Mouse (Mus musculus): ENCODE measurements around the gene Ntn3. TPM values are rescaled to one million over a fixed set of nuclear protein-coding genes. Genes with fewer than 3 reads are reported as not detected.

The Ntn3 gene
- polyA plus RNA-seq, 1 experiment from 2014 or later, result 4.7 TPM

DNA sequence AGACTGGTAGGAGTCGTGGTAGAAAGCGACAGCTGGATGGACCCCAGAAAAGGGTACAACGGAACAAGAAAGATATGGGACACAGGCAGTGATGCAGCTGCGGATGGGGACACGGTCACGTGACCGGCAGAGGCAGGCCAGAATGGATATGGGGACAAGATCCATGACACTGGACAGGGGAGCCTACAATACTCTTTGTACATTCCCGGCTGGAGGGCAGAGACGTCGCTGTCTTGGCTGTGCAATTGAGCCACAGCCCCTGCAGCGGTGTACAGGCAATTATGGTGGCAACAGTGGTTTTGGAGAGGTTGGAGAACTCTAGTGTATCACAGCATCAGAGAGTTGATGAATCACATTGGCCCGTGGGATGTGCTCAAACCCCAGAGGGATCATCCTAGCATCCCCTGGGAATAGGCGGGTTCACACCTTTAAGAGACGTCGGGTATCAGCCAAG lies 3.4 kb downstream of the Ntn3 start:
- Histone ChIP-seq H3K27me3 (replicated peaks; ENCODE audit: control insufficient read depth, insufficient read depth, low read length) (peaks cover 8% of the 10 kb centered on the region; the same call in 1 of the 2 replicates), H3K36me3 (ENCODE audit: control insufficient read depth, insufficient read depth) (no peaks in the 10 kb centered on the region), H3K9me3 (ENCODE audit: control insufficient read depth, low read length) (no peaks in the 10 kb centered on the region), H3K4me1 (replicated peaks; ENCODE audit: control insufficient read depth, insufficient read depth, low read length) (peaks cover 69% of the 10 kb centered on the region), H3K9ac (replicated peaks; ENCODE audit: low read depth, low read length) (peak overlapping the region; percentile 68), H3K4me2 (ENCODE audit: low read length) (peak overlapping the region; percentile 96), H3K4me3 (replicated peaks; ENCODE audit: low read length) (peak overlapping the region; percentile 85), H3K27ac (ENCODE audit: low read length) (peak overlapping the region; percentile 62)
- WGBS, result 7% methylated on average over 15 of the region's 15 CpGs
- peak; percentile 11 for ATAC-seq

DNA sequence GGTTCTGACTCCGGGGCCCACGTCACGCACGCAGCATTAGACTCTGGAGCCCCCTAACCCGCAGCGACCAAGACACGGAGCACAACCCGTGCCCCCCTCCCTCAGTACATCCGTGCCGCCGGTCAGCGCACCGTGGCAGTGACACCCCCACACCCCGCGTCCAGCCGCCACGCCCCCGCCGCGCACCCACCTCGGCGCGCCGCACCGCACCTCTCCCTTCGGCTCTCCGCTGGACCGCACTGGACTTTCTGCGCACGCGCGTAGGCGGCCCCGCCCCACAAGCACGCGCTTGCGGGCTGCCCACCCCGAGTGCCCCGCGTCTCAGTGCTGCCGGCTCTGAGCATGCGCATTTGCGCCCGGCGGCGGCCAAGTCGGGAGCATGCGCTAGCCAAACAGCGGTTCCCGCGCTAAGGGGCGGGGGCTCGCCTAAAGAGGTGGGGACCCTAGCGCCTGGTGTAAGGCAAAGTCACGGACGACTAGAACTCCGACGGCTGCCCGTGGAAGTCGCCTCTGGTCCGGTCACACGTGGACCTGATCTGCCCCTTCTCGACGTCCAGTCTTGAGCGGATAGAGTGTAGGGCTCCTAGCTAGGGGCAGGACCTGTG lies 3.9 kb downstream of the Ntn3 start, which contains the start of gene Tbc1d24:
TSS of gene Tbc1d24 (minus strand) at position 279 of the 605 bp plus-strand sequence.
- WGBS, result under 1% methylated on average over 63 of the region's 65 CpGs
- no peaks in the 10 kb centered on the region for H3K36me3 ChIP-seq (ENCODE audit: control insufficient read depth, insufficient read depth)
- H3K4me3 ChIP-seq (replicated peaks; ENCODE audit: low read length), result peak within 1 kb of the TSS; percentile 85
- H3K9ac ChIP-seq (replicated peaks; ENCODE audit: low read depth, low read length), result peak within 1 kb of the TSS; percentile 87
- H3K4me2 ChIP-seq (ENCODE audit: low read length), result peak within 1 kb of the TSS; percentile 96
- H3K4me1 ChIP-seq (replicated peaks; ENCODE audit: control insufficient read depth, insufficient read depth, low read length), result peaks cover 70% of the 10 kb centered on the region
- ATAC-seq, result peak; percentile 79
- H3K27ac ChIP-seq (ENCODE audit: low read length), result peak within 1 kb of the TSS; percentile 62
- no peaks in the 10 kb centered on the region for H3K9me3 ChIP-seq (ENCODE audit: control insufficient read depth, low read length)
- peaks cover 8% of the 10 kb centered on the region; the same call in 1 of the 2 replicates for H3K27me3 ChIP-seq (replicated peaks; ENCODE audit: control insufficient read depth, insufficient read depth, low read length)

DNA sequence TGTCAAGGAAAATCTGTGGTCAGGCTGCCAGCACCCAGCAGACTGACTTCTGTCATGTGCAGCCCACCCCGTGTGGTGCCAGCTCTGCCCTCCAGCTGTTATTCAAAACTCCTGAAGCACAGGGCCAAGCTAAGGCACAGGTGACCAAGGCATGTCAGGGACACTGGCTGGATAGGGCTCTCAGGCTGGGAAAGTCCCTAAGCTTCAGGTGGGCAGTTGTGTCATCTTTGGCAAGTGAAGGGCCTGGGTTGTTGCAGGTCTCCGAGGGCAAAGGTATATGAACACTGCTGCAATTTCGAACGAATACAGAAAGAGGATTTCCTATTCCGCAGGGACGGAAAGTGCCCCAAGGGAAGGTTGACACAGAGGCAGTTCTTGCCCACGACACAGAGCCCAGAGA lies 4.5 kb downstream of the Ntn3 start:
- Histone ChIP-seq H3K4me2 (ENCODE audit: low read length) (peak overlapping the region; percentile 96), H3K4me3 (replicated peaks; ENCODE audit: low read length) (peak overlapping the region; percentile 85), H3K4me1 (replicated peaks; ENCODE audit: control insufficient read depth, insufficient read depth, low read length) (peaks cover 75% of the 10 kb centered on the region), H3K27me3 (replicated peaks; ENCODE audit: control insufficient read depth, insufficient read depth, low read length) (peaks cover 8% of the 10 kb centered on the region; the same call in 1 of the 2 replicates), H3K9ac (replicated peaks; ENCODE audit: low read depth, low read length) (peak overlapping the region; percentile 87), H3K36me3 (ENCODE audit: control insufficient read depth, insufficient read depth) (no peaks in the 10 kb centered on the region), H3K27ac (ENCODE audit: low read length) (no peak overlapping the region), H3K9me3 (ENCODE audit: control insufficient read depth, low read length) (no peaks in the 10 kb centered on the region)
- WGBS, result 5% methylated on average over 7 of the region's 7 CpGs
- ATAC-seq, result no peak

DNA sequence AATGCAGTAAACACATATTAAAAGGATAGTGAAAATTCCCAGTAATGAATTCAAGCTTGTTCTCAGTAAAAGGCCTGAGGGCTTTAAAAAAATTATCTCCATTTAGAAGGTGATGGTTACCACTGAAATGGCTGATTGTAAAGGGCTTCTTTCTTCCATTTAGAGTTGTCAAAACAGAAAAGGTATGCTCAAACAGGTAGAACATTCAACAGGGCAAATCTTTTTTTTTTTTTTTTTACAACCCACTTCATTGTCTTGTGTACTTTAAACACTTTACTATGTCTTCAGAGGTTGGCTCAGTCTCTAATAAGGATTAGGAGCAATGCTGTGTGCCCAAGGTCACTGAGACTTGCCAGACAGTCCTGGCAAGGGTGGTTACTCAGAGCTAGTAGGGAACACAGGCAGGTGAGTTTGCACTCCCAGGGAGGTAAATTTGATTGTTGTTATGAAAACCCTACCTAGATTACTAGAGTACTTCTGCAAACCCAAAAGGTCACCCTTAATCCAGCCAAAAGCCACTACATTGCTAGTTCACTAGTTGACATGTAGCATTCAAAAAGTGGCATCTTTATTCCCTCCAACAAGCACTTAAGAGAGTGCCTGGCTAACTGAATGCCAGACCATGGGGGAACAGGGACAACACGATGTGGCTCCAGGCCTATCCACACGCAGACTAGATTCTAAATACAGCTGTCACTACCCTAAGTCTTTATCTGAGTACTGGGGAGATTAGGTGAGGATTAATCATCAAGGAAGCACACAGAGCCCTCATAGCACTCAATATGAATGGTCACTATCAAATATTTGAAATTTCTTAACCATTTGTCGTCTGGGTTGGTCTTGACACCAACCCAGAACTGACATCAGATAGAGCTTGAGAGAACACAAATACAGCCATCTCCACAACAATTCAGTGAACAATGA lies 5.5 kb downstream of the Ntn3 start:
- Histone ChIP-seq H3K4me1 (replicated peaks; ENCODE audit: control insufficient read depth, insufficient read depth, low read length) (peaks cover 72% of the 10 kb centered on the region), H3K9ac (replicated peaks; ENCODE audit: low read depth, low read length) (no peak overlapping the region), H3K9me3 (ENCODE audit: control insufficient read depth, low read length) (no peaks in the 10 kb centered on the region), H3K27ac (ENCODE audit: low read length) (no peak overlapping the region), H3K27me3 (replicated peaks; ENCODE audit: control insufficient read depth, insufficient read depth, low read length) (peaks cover 8% of the 10 kb centered on the region; the same call in 1 of the 2 replicates), H3K4me3 (replicated peaks; ENCODE audit: low read length) (no peak overlapping the region), H3K36me3 (ENCODE audit: control insufficient read depth, insufficient read depth) (no peaks in the 10 kb centered on the region), H3K4me2 (ENCODE audit: low read length) (peak overlapping the region; percentile 96)
- ATAC-seq, result no peak
- 72% methylated on average over 3 of the region's 3 CpGs for WGBS

DNA sequence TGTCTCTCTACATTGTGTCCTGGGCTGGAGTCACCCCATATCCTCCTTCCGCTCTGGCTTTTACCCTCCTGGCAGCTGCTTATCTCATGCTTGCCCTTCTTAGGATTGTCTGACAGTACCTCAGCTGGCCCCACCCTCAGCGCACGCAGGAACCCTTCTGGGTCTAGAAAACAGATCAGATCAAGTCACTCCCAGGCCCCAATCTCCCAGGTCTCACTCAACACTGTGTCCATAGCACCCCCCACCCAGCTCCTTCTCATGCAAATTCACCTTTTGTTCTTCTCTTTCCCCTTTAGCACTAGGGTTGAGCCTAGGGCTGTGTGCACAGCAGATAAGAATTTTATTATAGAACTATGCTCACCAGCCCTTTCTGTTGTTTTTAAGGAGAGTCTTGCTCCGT lies 6.3 kb downstream of the Ntn3 start:
- H3K27me3 ChIP-seq (replicated peaks; ENCODE audit: control insufficient read depth, insufficient read depth, low read length), result peaks cover 7% of the 10 kb centered on the region; the same call in 1 of the 2 replicates
- peak overlapping the region; percentile 25 for H3K4me2 ChIP-seq (ENCODE audit: low read length)
- no peak overlapping the region for H3K4me3 ChIP-seq (replicated peaks; ENCODE audit: low read length)
- H3K36me3 ChIP-seq (ENCODE audit: control insufficient read depth, insufficient read depth), result no peaks in the 10 kb centered on the region
- 48% methylated on average over 4 of the region's 4 CpGs for WGBS
- no peak for ATAC-seq
- 0 out of 2 replicates have a peak overlapping the region, but pooled peaks have one; percentile 8 for H3K9ac ChIP-seq (replicated peaks; ENCODE audit: low read depth, low read length)
- H3K4me1 ChIP-seq (replicated peaks; ENCODE audit: control insufficient read depth, insufficient read depth, low read length), result peaks cover 64% of the 10 kb centered on the region
- no peaks in the 10 kb centered on the region for H3K9me3 ChIP-seq (ENCODE audit: control insufficient read depth, low read length)
- no peak overlapping the region for H3K27ac ChIP-seq (ENCODE audit: low read length)

DNA sequence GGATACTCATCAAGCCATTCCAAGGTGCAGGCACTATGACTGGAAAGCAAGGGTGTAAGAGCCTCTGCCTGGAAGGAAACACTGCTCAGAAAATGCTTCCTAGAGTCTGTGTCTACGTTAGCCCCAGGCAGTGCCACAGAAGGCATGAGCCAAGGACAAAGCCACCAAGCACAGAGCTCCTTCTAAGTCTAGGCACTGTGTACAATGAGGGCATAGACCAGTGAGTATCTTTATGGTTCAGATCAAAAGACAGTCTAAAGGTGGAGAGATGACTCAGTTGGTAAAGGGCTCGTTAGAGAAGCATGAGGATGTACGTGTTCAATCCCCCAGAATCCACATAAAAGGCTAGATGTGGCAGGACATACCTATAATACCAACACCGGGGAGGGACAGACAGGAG lies 8.2 kb downstream of the Ntn3 start:
- Histone ChIP-seq H3K27ac (ENCODE audit: low read length) (no peak overlapping the region), H3K27me3 (replicated peaks; ENCODE audit: control insufficient read depth, insufficient read depth, low read length) (no peaks in the 10 kb centered on the region), H3K9ac (replicated peaks; ENCODE audit: low read depth, low read length) (no peak overlapping the region), H3K36me3 (ENCODE audit: control insufficient read depth, insufficient read depth) (no peaks in the 10 kb centered on the region), H3K4me3 (replicated peaks; ENCODE audit: low read length) (no peak overlapping the region), H3K4me2 (ENCODE audit: low read length) (no peak overlapping the region), H3K9me3 (ENCODE audit: control insufficient read depth, low read length) (no peaks in the 10 kb centered on the region), H3K4me1 (replicated peaks; ENCODE audit: control insufficient read depth, insufficient read depth, low read length) (peaks cover 47% of the 10 kb centered on the region)
- ATAC-seq, result no peak
- WGBS, result 64% methylated on average over 4 of the region's 4 CpGs

DNA sequence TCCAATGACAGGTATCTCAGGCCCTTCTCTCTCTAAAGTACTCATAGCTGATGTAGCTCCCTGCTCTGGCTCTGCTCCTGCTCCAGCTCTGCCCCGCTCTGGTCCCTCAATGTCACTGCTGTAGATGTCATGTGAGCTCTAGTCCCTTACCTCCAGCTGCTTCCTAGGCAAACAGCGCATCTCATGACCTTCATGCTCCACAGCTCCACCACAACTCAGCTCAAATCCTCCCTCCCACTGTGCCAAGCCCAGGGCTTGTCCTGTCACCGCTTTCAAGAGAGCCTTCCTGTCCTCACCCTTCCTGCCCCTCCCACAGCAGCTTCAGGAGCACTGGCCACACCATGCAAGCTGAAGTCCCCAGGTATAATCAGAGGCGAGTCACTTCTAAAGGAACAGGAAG lies 9.6 kb downstream of the Ntn3 start:
- WGBS, result 84% methylated on average over 4 of the region's 4 CpGs
- ATAC-seq, result no peak
- Histone ChIP-seq H3K9ac (replicated peaks; ENCODE audit: low read depth, low read length) (no peak overlapping the region), H3K4me3 (replicated peaks; ENCODE audit: low read length) (no peak overlapping the region), H3K9me3 (ENCODE audit: control insufficient read depth, low read length) (no peaks in the 10 kb centered on the region), H3K4me2 (ENCODE audit: low read length) (no peak overlapping the region), H3K27me3 (replicated peaks; ENCODE audit: control insufficient read depth, insufficient read depth, low read length) (no peaks in the 10 kb centered on the region), H3K4me1 (replicated peaks; ENCODE audit: control insufficient read depth, insufficient read depth, low read length) (peaks cover 39% of the 10 kb centered on the region), H3K27ac (ENCODE audit: low read length) (no peak overlapping the region), H3K36me3 (ENCODE audit: control insufficient read depth, insufficient read depth) (no peaks in the 10 kb centered on the region)

DNA sequence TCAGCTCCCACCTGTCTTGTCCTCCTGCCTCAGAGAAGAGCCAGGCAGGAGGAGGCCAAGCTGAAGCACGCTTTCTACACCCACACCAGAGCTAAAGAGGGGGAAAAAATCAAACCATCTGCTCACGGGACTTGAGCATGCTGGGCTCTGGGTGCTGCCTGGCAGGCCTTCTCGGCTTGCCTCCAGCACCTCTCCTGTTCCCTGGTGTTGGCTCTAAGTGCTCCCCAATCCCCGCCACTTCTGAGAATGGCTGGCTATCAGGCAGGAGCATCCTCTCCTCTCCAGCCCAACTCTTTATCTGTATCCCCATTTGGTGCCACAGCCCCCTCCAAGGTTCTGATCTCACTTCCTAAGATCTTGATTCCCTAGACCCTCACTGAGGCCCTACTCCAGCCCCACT lies 10.1 kb downstream of the Ntn3 start:
- peak; percentile 69 for ATAC-seq
- Histone ChIP-seq H3K9ac (replicated peaks; ENCODE audit: low read depth, low read length) (no peak overlapping the region), H3K4me1 (replicated peaks; ENCODE audit: control insufficient read depth, insufficient read depth, low read length) (peaks cover 34% of the 10 kb centered on the region), H3K27ac (ENCODE audit: low read length) (peak overlapping the region; percentile 77), H3K9me3 (ENCODE audit: control insufficient read depth, low read length) (no peaks in the 10 kb centered on the region), H3K27me3 (replicated peaks; ENCODE audit: control insufficient read depth, insufficient read depth, low read length) (no peaks in the 10 kb centered on the region), H3K4me2 (ENCODE audit: low read length) (no peak overlapping the region), H3K36me3 (ENCODE audit: control insufficient read depth, insufficient read depth) (no peaks in the 10 kb centered on the region), H3K4me3 (replicated peaks; ENCODE audit: low read length) (no peak overlapping the region)
- WGBS, result 73% methylated on average over 4 of the region's 4 CpGs
